Mouse (Mus musculus): Measurements from ENCODE around the gene Hoxd3.
A peak's percentile ranks its signal among the peaks of the same experiment; 100 is the strongest.

The Hoxd3 gene

GRCm38 (mm10) chr2:74706393-74706960 lies 5.2 kb upstream of the Hoxd3 start:
- DNase-seq (ENCODE audit: low read depth), result no peak

GRCm38 (mm10) chr2:74707599-74707998 lies 4.1 kb upstream of the Hoxd3 start:
- DNase-seq (ENCODE audit: low read depth), result no peak

GRCm38 (mm10) chr2:74708676-74709075 lies 3.1 kb upstream of the Hoxd3 start:
- DNase-seq (ENCODE audit: low read depth), result no peak

GRCm38 (mm10) chr2:74709465-74710419 lies 2.0 kb upstream of the Hoxd3 start:
- no peak for DNase-seq (ENCODE audit: low read depth)

- no peak for DNase-seq (ENCODE audit: low read depth)
Measured at GRCm38 (mm10) chr2:74710929-74711543, 691 bp upstream of the Hoxd3 start.

GRCm38 (mm10) chr2:74713239-74714150 lies 1.8 kb downstream of the Hoxd3 start:
- no peak for DNase-seq (ENCODE audit: low read depth)

- DNase-seq (ENCODE audit: low read depth), result no peak
Measured at GRCm38 (mm10) chr2:74714156-74714789, 2.5 kb downstream of the Hoxd3 start.

GRCm38 (mm10) chr2:74714881-74715280 lies 3.2 kb downstream of the Hoxd3 start:
- DNase-seq (ENCODE audit: low read depth), result no peak

GRCm38 (mm10) chr2:74715504-74716241 lies 3.9 kb downstream of the Hoxd3 start:
- peak; percentile 82 for DNase-seq (ENCODE audit: low read depth)

- no peak for DNase-seq (ENCODE audit: low read depth)
Measured at GRCm38 (mm10) chr2:74720384-74720783, 8.7 kb downstream of the Hoxd3 start.

- no peak for DNase-seq (ENCODE audit: low read depth)
Measured at GRCm38 (mm10) chr2:74720955-74721491, 9.3 kb downstream of the Hoxd3 start.

GRCm38 (mm10) chr2:74721882-74722281 lies 10.2 kb downstream of the Hoxd3 start:
- DNase-seq (ENCODE audit: low read depth), result no peak

- DNase-seq (ENCODE audit: low read depth), result no peak
Measured at GRCm38 (mm10) chr2:74722949-74723348, 11.2 kb downstream of the Hoxd3 start.

- no peak for DNase-seq (ENCODE audit: low read depth)
Measured at GRCm38 (mm10) chr2:74724244-74725015, 12.7 kb downstream of the Hoxd3 start.

- no peak for DNase-seq (ENCODE audit: low read depth)
Measured at GRCm38 (mm10) chr2:74725171-74725570, 13.4 kb downstream of the Hoxd3 start.

GRCm38 (mm10) chr2:74726551-74726950 lies 14.8 kb downstream of the Hoxd3 start, which contains the start of gene Gm28230:
TSS of gene Gm28230 (plus strand) at chr2:74726728.
- DNase-seq (ENCODE audit: low read depth), result no peak

GRCm38 (mm10) chr2:74726973-74727639 lies 15.4 kb downstream of the Hoxd3 start:
- DNase-seq (ENCODE audit: low read depth), result no peak

- no peak for DNase-seq (ENCODE audit: low read depth)
Measured at GRCm38 (mm10) chr2:74727640-74728302, 16.0 kb downstream of the Hoxd3 start.

Measured in induced T-regulatory cell, adult 2 months (primary cell).